Mouse (Mus musculus) ES-E14 (cell line): Measurements from ENCODE around the gene Foxs1.

ENCODE experiments used
- CHD2 ChIP-seq: IDR thresholded peaks from 2 replicates; pipeline ENCODE4 v1.6.1; 2014; ENCODE audit warnings: mild to moderate bottlenecking, low read depth, low read length, inconsistent platforms
- ZNF384 ChIP-seq: IDR thresholded peaks from 2 replicates; pipeline ENCODE4 v1.6.1; 2012; ENCODE audit warnings: low read depth, low read length, inconsistent platforms

DNA sequence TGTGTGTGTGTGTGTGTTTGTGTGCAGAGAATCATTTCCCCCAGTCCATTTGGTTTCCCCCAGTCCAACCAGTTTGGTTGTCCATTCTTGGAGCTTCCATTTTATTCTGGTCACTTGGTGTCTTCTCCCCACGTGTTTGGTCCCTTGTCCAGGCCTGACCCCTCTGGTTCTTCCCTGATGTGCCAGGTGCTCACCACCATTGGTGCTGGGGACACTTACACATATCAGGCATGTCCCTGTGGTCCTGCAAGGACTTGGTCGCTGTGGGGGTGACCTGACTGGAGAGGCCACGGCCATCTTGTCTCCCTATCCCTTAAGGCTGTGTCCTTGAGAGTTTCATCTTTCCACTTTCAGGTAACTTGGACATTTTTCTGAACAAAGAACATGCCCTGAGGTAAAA lies 36.1 kb downstream of the Foxs1 start:
- TF ChIP-seq ZNF384 = no peak
- no peak for TF ChIP-seq CHD2
